Mouse (Mus musculus) ES-E14 (cell line): ENCODE data around the gene Tedc2. TPM values are rescaled to one million over a fixed set of nuclear protein-coding genes. Genes with fewer than 3 reads are reported as not detected.

Experiments
- DNase-seq: peaks from one replicate; pipeline ENCODE4 v3.0.0-alpha.2; 2013; ENCODE audit warnings: low read depth, low spot score
- H3K27ac ChIP-seq: 2 replicates; pipeline ENCODE4 v1.5.1; 2012; ENCODE audit warnings: low read depth, mild to moderate bottlenecking, low read length, moderate library complexity, mixed read lengths; ENCODE audit not compliant: poor library complexity, insufficient read depth, severe bottlenecking
- H3K36me3 ChIP-seq: 2 replicates; pipeline ENCODE4 v1.6.1; 2012; ENCODE audit warnings: mild to moderate bottlenecking, low read length, moderate library complexity, mixed read lengths; ENCODE audit not compliant: control insufficient read depth, poor library complexity, insufficient read depth, severe bottlenecking
- H3K4me1 ChIP-seq, 2 experiments: fragments of 150-350 bp in 1 of 2; sonication (generic) in 1 of 2; 2 replicates each; pipeline ENCODE4 v1.6.1; 2012; ENCODE audit warnings: low read length in 2 of 2, mild to moderate bottlenecking in 1 of 2, mixed read lengths in 1 of 2; ENCODE audit not compliant: control insufficient read depth in 2 of 2, insufficient read depth in 2 of 2, poor library complexity in 1 of 2
- H3K4me3 ChIP-seq, 2 experiments: fragments of 150-350 bp in 1 of 2; sonication (generic) in 1 of 2; 2 replicates each; pipeline ENCODE4 v1.5.1; 2012; ENCODE audit warnings: low read length in 2 of 2, low read depth in 1 of 2, mild to moderate bottlenecking in 1 of 2, mixed read lengths in 1 of 2; ENCODE audit not compliant: insufficient read depth in 1 of 2, poor library complexity in 1 of 2, severe bottlenecking in 1 of 2
- H3K9ac ChIP-seq: 2 replicates; pipeline ENCODE4 v1.6.1; 2012; ENCODE audit warnings: low read depth, mild to moderate bottlenecking, low read length, mixed read lengths; ENCODE audit not compliant: poor library complexity, insufficient read depth, severe bottlenecking
- H3K9me3 ChIP-seq: fragments of 150-350 bp; sonication (generic); 2 replicates; pipeline ENCODE4 v1.6.1; 2012; ENCODE audit warnings: low read depth, mild to moderate bottlenecking, low read length; ENCODE audit not compliant: control insufficient read depth, insufficient read depth
- CHD2 ChIP-seq: IDR thresholded peaks from 2 replicates; pipeline ENCODE4 v1.6.1; 2014; ENCODE audit warnings: mild to moderate bottlenecking, low read depth, low read length, inconsistent platforms
- HCFC1 ChIP-seq: IDR thresholded peaks from 2 replicates; pipeline ENCODE4 v1.6.1; 2012; ENCODE audit warnings: low read length, inconsistent platforms, borderline replicate concordance; ENCODE audit not compliant: insufficient read depth
- MAFK ChIP-seq: IDR thresholded peaks from 2 replicates; pipeline ENCODE4 v1.6.1; 2014; ENCODE audit warnings: mild to moderate bottlenecking, low read depth, low read length, inconsistent platforms; ENCODE audit not compliant: insufficient read depth
- ZC3H11A ChIP-seq: IDR thresholded peaks from 2 replicates; pipeline ENCODE4 v1.6.1; 2012; ENCODE audit warnings: low read depth, mild to moderate bottlenecking, inconsistent platforms, low read length, borderline replicate concordance
- ZNF384 ChIP-seq: IDR thresholded peaks from 2 replicates; pipeline ENCODE4 v1.6.1; 2012; ENCODE audit warnings: low read depth, low read length, inconsistent platforms
- in situ Hi-C, 2 experiments: fragments of 600-800 bp; cut with MboI; formaldehyde crosslinking; loops; one replicate each; pipeline ENCODE4 v1.15.1; 2025; ENCODE audit warnings: low sequenced_read_pairs in 2 of 2, inconsistent platforms in 1 of 2; ENCODE audit not compliant: unreplicated experiment in 2 of 2
- total RNA-seq: library from RNA; depleted of rRNA; stranded (reverse); fragments of 300-350 nt; gene quantifications from 2 replicates; pipeline ENCODE4 v1.2.3, GENCODE M21; 2012

Tedc2 gene
- total RNA-seq, 1 experiment, result 31.3 TPM

DNA sequence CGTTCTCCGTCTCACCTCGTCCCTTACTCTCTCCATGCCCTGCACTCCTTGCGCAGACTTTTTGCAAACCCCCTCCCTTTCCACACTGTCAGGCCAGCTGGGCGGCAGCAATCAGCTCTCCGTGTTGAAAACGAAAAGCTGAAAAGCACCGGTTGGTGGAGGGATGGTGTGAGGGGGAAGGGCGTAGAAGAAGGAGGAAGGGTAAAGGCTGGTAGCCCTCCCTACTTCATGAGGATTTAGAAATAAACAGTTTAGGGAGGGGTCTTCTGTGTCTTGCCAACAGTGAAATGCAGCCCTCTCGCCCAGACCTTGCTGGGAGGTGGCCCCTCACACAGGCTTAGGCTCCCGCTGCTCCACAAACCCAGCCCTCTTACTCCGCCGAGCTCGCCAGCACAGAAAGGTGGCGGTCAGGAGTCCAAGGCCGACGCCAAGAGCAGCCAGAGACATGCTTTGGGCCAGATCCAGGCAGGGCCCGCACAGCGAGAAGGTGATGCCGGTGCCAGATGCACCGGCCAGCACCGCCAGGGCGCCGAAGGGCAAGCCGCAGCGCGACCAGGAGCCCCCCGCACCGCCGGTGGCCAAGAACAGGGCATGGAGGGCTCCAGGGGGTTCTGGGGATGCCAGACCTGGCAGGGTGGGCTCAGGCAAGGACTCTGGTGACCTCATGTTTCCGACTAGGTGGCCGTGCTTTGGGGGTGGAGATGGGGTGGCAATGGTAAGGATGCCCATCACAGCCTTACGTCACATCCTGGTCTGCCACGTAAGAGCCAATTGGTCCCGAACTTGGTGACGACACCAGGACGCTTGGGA lies 8.8 kb downstream of the Tedc2 start:
- H3K4me3 ChIP-seq, result peak overlapping the region; percentile 65
- H3K9me3 ChIP-seq, result no peaks in the 10 kb centered on the region
- in situ Hi-C loops, result no loop called here
- TF ChIP-seq CHD2 (no peak), MAFK (no peak), ZNF384 (no peak), ZC3H11A (no peak), HCFC1 (no peak)
- peaks cover 10% of the 10 kb centered on the region for H3K36me3 ChIP-seq
- H3K9ac ChIP-seq, result peak overlapping the region; percentile 66
- H3K4me1 ChIP-seq, result peaks cover 2 to 32% of the 10 kb centered on the region in 2 experiments; a peak in 3 of 4 replicates
- no peak overlapping the region for H3K27ac ChIP-seq
- no peak for DNase-seq

DNA sequence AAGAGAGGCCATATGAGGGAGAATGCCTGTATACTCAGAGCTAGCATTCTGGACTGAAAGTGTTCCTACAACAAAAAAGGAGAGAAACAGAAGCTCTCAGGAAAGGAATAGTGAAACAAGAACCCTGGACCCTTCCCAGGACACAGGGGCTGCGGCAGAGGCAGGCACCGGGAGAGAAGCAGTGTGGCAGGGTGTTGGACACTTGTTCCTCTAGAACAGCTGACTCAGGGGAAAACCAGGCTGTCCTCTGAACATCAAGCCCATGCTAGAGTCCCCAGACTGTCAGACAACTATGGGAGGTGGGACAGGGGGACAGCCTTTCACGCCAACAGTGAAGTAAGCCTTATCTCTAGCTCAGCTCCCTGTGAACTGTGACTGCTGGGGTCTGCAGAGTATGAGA lies 10.1 kb downstream of the Tedc2 start:
- no peak for DNase-seq

DNA sequence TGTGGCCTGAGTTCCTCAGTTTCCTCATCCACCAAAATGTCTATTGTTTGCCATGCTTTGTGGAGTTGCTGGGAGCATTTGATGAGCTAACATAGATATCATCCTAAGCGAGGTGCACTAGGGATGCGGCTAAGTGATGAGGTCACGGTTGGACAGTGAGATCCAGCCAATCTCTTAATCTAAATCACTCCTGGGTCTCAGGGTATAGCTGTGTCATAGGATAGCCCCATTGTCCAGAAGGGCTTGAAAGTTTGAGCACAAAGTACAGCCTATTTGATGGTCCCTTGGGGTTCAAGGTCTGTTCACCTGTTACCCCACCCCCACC lies 10.8 kb downstream of the Tedc2 start:
- H3K9ac ChIP-seq, result no peak overlapping the region
- H3K36me3 ChIP-seq, result 0 out of 2 replicates have a peak, but pooled peaks cover 2% of the 10 kb centered on the region
- H3K9me3 ChIP-seq, result no peaks in the 10 kb centered on the region
- H3K27ac ChIP-seq, result no peak overlapping the region
- TF ChIP-seq CHD2, result no peak
- TF ChIP-seq HCFC1, result no peak
- no peak for TF ChIP-seq ZNF384
- TF ChIP-seq MAFK, result no peak
- no peak for TF ChIP-seq ZC3H11A
- H3K4me1 ChIP-seq, result peaks cover 3 to 36% of the 10 kb centered on the region in 2 experiments; a peak in 3 of 4 replicates
- no peak overlapping the region for H3K4me3 ChIP-seq
- no peak for DNase-seq
- in situ Hi-C loops, result no loop called here

More for the DNA sequence above, 10.1 kb downstream of the Tedc2 start:
- Histone ChIP-seq H3K4me1 (peaks cover 3 to 36% of the 10 kb centered on the region in 2 experiments; a peak in 3 of 4 replicates), H3K27ac (no peak overlapping the region), H3K36me3 (peaks cover 3% of the 10 kb centered on the region), H3K9me3 (no peaks in the 10 kb centered on the region), H3K4me3 (no peak overlapping the region), H3K9ac (no peak overlapping the region)
- in situ Hi-C loops, result no loop called here
- TF ChIP-seq ZC3H11A (no peak), MAFK (0 out of 2 replicates have a peak, but pooled peaks have one; percentile 57)

DNA sequence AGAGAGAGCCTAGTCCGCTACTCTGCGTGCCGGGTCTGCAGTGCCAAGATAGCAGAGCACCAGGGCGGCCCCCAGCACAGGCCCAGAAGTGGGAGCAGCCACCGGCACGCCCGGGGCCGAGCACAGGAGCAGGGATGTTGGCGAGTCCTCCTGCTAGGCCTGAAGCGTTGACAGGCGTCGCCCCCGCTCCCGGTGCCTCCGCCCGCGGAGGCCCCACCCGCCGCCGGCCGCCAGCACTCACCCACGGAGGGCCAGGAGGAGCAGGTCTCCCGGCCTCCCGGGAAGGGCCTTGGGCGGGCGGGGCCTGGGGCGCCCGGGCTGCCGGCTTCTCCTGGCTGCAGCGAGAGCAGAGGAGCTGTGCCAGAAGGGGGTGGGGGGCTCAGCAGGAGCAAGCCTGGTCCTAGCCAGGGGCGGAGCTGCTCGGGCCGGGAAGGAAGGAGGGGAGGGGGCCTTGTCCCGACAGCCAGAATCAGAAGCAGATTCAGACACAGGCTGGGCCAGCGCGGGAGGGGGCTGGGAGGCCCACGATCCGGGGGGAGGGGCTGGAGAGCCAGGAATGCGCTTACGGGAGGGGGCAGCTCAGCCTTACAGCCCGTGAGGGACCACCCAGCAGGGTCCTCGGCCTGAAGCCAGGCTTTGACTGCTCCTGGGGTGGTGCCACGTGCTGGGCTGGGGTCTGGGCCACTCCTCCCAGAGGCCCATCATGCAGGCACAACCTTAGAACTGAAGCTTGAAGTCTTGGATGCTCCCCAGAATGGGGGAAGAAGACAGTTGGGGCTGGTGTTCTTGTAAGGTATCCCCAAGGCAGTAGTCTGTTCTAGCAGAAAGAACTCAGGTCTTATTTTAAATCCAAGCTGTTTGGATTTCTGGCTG lies 11.4 kb downstream of the Tedc2 start, which contains the start of gene Ntn3:
Ntn3 (minus strand) TSS at position 489 of the 873 bp plus-strand sequence.
- DNase-seq, result no peak
- no peak for TF ChIP-seq CHD2
- TF ChIP-seq ZC3H11A, result no peak
- Histone ChIP-seq H3K27ac (no peak within 1 kb of the TSS), H3K36me3 (no peaks in the 10 kb centered on the region), H3K4me3 (peak within 1 kb of the TSS; percentile 44 to 57; a peak in 3 of 4 replicates), H3K9ac (peak within 1 kb of the TSS; percentile 46), H3K9me3 (no peaks in the 10 kb centered on the region), H3K4me1 (peaks cover 3 to 36% of the 10 kb centered on the region in 2 experiments; a peak in 3 of 4 replicates)
- in situ Hi-C loops, result no loop called here
